Mouse (Mus musculus): ENCODE results near the gene Gm10184.
"Not testable (repeated sequence)": the region's sequence is repeated elsewhere in the genome, so short reads cannot be mapped to it uniquely, and the experiment has no call there.

Gm10184 gene

GRCm38 (mm10) chr17:89910349-89910748, at the start of gene Gm10184:
Gene Gm10184, minus strand, starts transcription at chr17:89910449.
- no peak for DNase-seq

- no peak for DNase-seq
These were observed 23.7 kb upstream of the Gm10184 start for GRCm38 (mm10) chr17:89933950-89934349.

GRCm38 (mm10) chr17:89907686-89908085, 2.6 kb downstream of the Gm10184 start:
- DNase-seq = no peak

- not testable (repeated sequence) for DNase-seq
These were observed 5.5 kb downstream of the Gm10184 start for GRCm38 (mm10) chr17:89904701-89905100.

- DNase-seq = no peak
These were observed 7.5 kb downstream of the Gm10184 start for GRCm38 (mm10) chr17:89902767-89903166.

- no peak for DNase-seq
These were observed 9.6 kb downstream of the Gm10184 start for GRCm38 (mm10) chr17:89900610-89901009.

DNA sequence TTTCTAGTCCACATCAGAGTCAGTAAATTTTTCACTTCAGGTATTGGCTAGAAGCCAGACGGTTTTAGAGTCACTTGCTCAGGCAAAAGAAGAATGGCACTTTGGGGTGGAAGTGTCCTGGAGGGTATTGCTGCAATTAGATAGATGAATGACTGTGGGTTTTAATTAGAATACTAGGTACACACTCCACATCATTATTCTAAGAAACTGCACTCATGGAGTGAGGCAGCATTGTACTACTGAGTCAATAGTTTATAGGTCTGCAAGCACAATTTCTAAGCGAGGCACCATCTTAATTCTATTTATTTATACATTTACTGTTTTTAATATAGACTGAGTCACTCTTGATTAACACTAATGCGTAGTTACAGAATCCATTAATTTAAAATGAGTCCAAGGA, 10.4 kb downstream of the Gm10184 start:
- no peak for DNase-seq

DNA sequence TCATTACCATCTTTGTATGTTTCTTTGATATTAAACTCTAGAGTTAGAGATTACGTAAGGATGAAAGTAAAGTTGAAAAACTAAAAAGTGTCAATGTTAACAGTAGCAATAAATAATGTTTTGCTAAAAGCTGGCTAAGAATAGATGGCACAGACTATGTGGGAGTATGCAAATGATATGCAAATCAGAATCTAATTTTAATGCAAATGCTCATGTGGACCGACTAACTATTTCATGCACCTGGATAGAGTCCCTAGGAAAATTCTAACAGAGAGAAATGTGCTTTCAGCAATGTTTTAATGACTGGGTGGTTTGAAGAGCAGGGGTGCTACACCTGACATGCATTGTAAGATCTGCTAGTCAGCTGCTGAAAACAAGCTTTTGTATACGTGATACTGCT, 45.3 kb downstream of the Gm10184 start:
- DNase-seq = no peak

Data from cerebellum, postnatal 25 days (tissue).